ENCODE assay signal across 8 mouse cellular contexts in the genomic region with DNA sequence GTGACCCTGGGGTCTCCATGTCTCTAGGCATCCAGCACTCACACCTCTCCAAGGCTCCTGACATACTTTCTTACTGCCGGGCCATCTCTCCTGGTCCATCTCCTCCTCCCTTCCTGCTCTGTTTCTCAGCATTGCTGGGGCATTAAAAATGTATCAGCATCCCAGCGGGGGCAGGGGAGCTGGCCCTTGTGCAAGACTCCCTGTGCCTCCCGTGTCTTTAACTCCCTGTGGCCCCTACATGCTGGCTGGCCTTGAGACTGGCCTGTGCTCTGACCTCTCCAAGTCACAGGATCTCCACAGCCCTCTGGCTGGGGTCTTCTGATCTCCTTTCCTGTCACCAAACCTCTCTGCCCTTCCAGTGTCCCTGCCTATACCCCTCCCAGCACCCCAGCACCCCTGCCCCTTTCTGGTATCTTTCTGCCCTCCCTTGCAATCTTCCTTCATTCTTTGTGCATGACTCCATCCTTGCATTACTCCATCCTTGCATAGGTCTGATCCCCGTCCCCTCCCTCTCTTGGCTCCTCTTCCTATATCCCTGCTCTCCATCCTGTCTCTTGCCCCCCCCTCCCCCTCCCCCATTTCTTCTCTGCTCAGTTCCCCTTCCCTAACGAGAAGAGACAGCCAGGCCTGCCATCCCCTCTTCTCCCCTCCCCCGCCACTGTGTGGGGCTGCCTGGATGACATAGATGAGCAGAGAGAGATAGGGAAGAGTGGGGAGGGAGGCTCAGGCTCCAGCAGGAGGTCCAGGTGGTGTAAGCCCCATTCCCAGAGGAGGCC. TPM values are rescaled to one million over a fixed set of nuclear protein-coding genes. Genes with fewer than 3 reads are reported as not detected.
A peak's percentile ranks its signal among the peaks of the same experiment; 100 is the strongest.
DNase-seq lines count a peak whose midpoint lies in the region; ATAC-seq and TF ChIP-seq lines count a peak whose summit lies in the region.
"Had no signal": no experiment of that assay in that cellular context is flagged by ENCODE, and none has a peak within 500 bp of the region (broad histone marks: within the 10 kb centered on the region; RNA-seq: fewer than 3 reads in every experiment).

No protein-coding gene starts in this region.

- H3K36me3 ChIP-seq in midbrain, embryonic 10.5 days = peaks cover 29% of the 10 kb centered on the region
- H3K36me3 ChIP-seq in midbrain, embryonic 11.5 days (ENCODE audit: control insufficient read depth, insufficient read depth, low read length) = peaks cover 2% of the 10 kb centered on the region; the same call in 1 of the 2 replicates
- peaks cover 10% of the 10 kb centered on the region for H3K36me3 ChIP-seq in forebrain, postnatal 0 days (ENCODE audit: insufficient read depth)
- H3K36me3 ChIP-seq in liver, embryonic 14.5 days (replicated peaks; ENCODE audit: control insufficient read depth, insufficient read depth, low read depth) = no peaks in the 10 kb centered on the region

- no peaks in the 10 kb centered on the region for H3K27me3 ChIP-seq in midbrain, embryonic 10.5 days (ENCODE audit: low read depth, poor library complexity, severe bottlenecking)
- H3K27me3 ChIP-seq in midbrain, embryonic 11.5 days (ENCODE audit: control insufficient read depth, insufficient read depth, low read length) = no peaks in the 10 kb centered on the region
- H3K27me3 ChIP-seq in forebrain, postnatal 0 days (ENCODE audit: insufficient read depth, low read length) = no peaks in the 10 kb centered on the region
- no peaks in the 10 kb centered on the region for H3K27me3 ChIP-seq in liver, embryonic 14.5 days (ENCODE audit: control insufficient read depth, insufficient read depth, low read length)

- no peak for DNase-seq in midbrain, embryonic 10.5 days (ENCODE audit: low spot score)
- no peak for DNase-seq in midbrain, embryonic 11.5 days (ENCODE audit: low spot score, missing footprints)
- DNase-seq in forebrain, postnatal 0 days = peak; percentile 19
- no peak for DNase-seq in liver, embryonic 14.5 days (ENCODE audit: low read depth in 3 of 3, low spot score in 3 of 3)
- peak; percentile 47 for DNase-seq in yolk sac, embryonic 10.5 days (ENCODE audit: low spot score)
- no peak for DNase-seq in ovary, postnatal 36 days (ENCODE audit: low spot score)
- DNase-seq in left cerebral cortex, adult 18-20 months (ENCODE audit: low spot score in 2 of 2) = no peak
- DNase-seq: cerebellum, adult 11-12 months had no signal

- no peaks in the 10 kb centered on the region for H3K9me3 ChIP-seq in midbrain, embryonic 10.5 days (replicated peaks)
- no peaks in the 10 kb centered on the region for H3K9me3 ChIP-seq in midbrain, embryonic 11.5 days (ENCODE audit: control insufficient read depth, low read length)
- H3K9me3 ChIP-seq in forebrain, postnatal 0 days (ENCODE audit: low read length) = no peaks in the 10 kb centered on the region
- no peaks in the 10 kb centered on the region for H3K9me3 ChIP-seq in liver, embryonic 14.5 days (ENCODE audit: control insufficient read depth, low read length)

- H3K4me2 ChIP-seq in midbrain, embryonic 11.5 days = no peak overlapping the region; the same call in 1 of the 2 replicates
- peak overlapping the region; percentile 85 for H3K4me2 ChIP-seq in forebrain, postnatal 0 days (ENCODE audit: low read depth)
- H3K4me2 ChIP-seq in liver, embryonic 14.5 days (ENCODE audit: low read depth) = peak overlapping the region; percentile 90; the same call in 1 of the 2 replicates

- peak overlapping the region; percentile 23; the same call in 1 of the 2 replicates for H3K27ac ChIP-seq in midbrain, embryonic 10.5 days (replicated peaks)
- no peak overlapping the region for H3K27ac ChIP-seq in midbrain, embryonic 11.5 days (ENCODE audit: low read depth, low read length)
- H3K27ac ChIP-seq in forebrain, postnatal 0 days (ENCODE audit: low read depth, low read length) = no peak overlapping the region
- H3K27ac ChIP-seq in liver, embryonic 14.5 days = no peak overlapping the region

- peaks cover 68% of the 10 kb centered on the region for H3K4me1 ChIP-seq in midbrain, embryonic 10.5 days
- H3K4me1 ChIP-seq in midbrain, embryonic 11.5 days (ENCODE audit: control insufficient read depth, insufficient read depth, low read length) = peaks cover 26% of the 10 kb centered on the region
- peaks cover 21% of the 10 kb centered on the region for H3K4me1 ChIP-seq in forebrain, postnatal 0 days (ENCODE audit: insufficient read depth)
- H3K4me1 ChIP-seq in liver, embryonic 14.5 days (replicated peaks; ENCODE audit: control insufficient read depth in 2 of 2, insufficient read depth in 2 of 2, low read length in 1 of 2) = peaks cover 30 to 33% of the 10 kb centered on the region in 2 experiments

- H3K4me3 ChIP-seq in midbrain, embryonic 10.5 days = peak overlapping the region; percentile 70
- no peak overlapping the region for H3K4me3 ChIP-seq in midbrain, embryonic 11.5 days (ENCODE audit: low read depth, low read length)
- H3K4me3 ChIP-seq in forebrain, postnatal 0 days (ENCODE audit: low read depth, low read length) = no peak overlapping the region
- no peak overlapping the region for H3K4me3 ChIP-seq in liver, embryonic 14.5 days (ENCODE audit: insufficient read depth in 1 of 2, low read depth in 2 of 2, low read length in 2 of 2)

- no peak for TF ChIP-seq EP300 in liver, embryonic 14.5 days (IDR thresholded peaks at IDR 0.05; ENCODE audit: low read depth)

- H3K9ac ChIP-seq in midbrain, embryonic 11.5 days (ENCODE audit: low read length) = no peak overlapping the region
- H3K9ac ChIP-seq in forebrain, postnatal 0 days = peak overlapping the region; percentile 86; the same call in 1 of the 2 replicates
- no peak overlapping the region for H3K9ac ChIP-seq in liver, embryonic 14.5 days (replicated peaks)

- no peak for ATAC-seq in midbrain, embryonic 11.5 days (ENCODE audit: low FRiP score)
- ATAC-seq in forebrain, postnatal 0 days = no peak
- ATAC-seq in liver, embryonic 14.5 days (ENCODE audit: insufficient read depth) = no peak

- 29% methylated on average over 6 of the region's 6 CpGs for WGBS in midbrain, embryonic 10.5 days
- WGBS in midbrain, embryonic 11.5 days = 36% methylated on average over 6 of the region's 6 CpGs
- WGBS in forebrain, postnatal 0 days = 46% methylated on average over 6 of the region's 6 CpGs
- 30% methylated on average over 6 of the region's 6 CpGs for WGBS in liver, embryonic 14.5 days (ENCODE audit: insufficient replicate concordance)

- no peak for TF ChIP-seq CTCF in forebrain, postnatal 0 days (IDR thresholded peaks at IDR 0.05; ENCODE audit: low read depth)
- no peak for TF ChIP-seq CTCF in liver, embryonic 14.5 days (IDR thresholded peaks at IDR 0.05; ENCODE audit: low read depth)

RNA-seq across cellular contexts. Expression of gene Nectin2, which starts 3.7 kb away (rescaled TPM):
- 76.4 and 88.7 TPM in 2 replicates for polyA plus RNA-seq in midbrain, embryonic 10.5 days (2016; fragmentation: Nextera tagmentation; extraction: Ambion mirVana)
- polyA plus RNA-seq in midbrain, embryonic 11.5 days (2014; fragmentation: Nextera tagmentation; extraction: Ambion mirVana) = 48.0 and 52.8 TPM in 2 replicates
- 44.2 and 44.7 TPM in 2 replicates for total RNA-seq in forebrain, postnatal 0 days (2014; rRNA removed)
- polyA plus RNA-seq in forebrain, postnatal 0 days (2015; fragmentation: Nextera tagmentation; extraction: Ambion mirVana) = 47.2 and 48.7 TPM in 2 replicates
- polyA plus RNA-seq in liver, embryonic 14.5 days (2012; rRNA removed) = 7.8 and 8.9 TPM in 2 replicates
- 10.2 and 10.3 TPM in 2 replicates for polyA plus RNA-seq in liver, embryonic 14.5 days (2014; fragmentation: Nextera tagmentation; extraction: Ambion mirVana)
- 1 to 10 TPM; 6.7 to 8.6 TPM for total RNA-seq in left cerebral cortex, adult 18-20 months (2021)

RNA-seq across cellular contexts. Expression of gene Bcam, which starts 24.2 kb away (rescaled TPM):
- polyA plus RNA-seq in midbrain, embryonic 10.5 days (2016; fragmentation: Nextera tagmentation; extraction: Ambion mirVana) = 25.3 and 32.2 TPM in 2 replicates
- polyA plus RNA-seq in midbrain, embryonic 11.5 days (2014; fragmentation: Nextera tagmentation; extraction: Ambion mirVana) = 11.7 and 13.2 TPM in 2 replicates
- 12.2 and 19.5 TPM in 2 replicates for total RNA-seq in forebrain, postnatal 0 days (2014; rRNA removed)
- polyA plus RNA-seq in forebrain, postnatal 0 days (2015; fragmentation: Nextera tagmentation; extraction: Ambion mirVana) = 10.9 and 12.7 TPM in 2 replicates
- polyA plus RNA-seq in liver, embryonic 14.5 days (2012; rRNA removed) = 6.3 and 7.6 TPM in 2 replicates
- polyA plus RNA-seq in liver, embryonic 14.5 days (2014; fragmentation: Nextera tagmentation; extraction: Ambion mirVana) = 4.9 and 6.6 TPM in 2 replicates
- 10 to 100 TPM; 18.6 to 19.1 TPM for total RNA-seq in left cerebral cortex, adult 18-20 months (2021)

RNA-seq across cellular contexts. Expression of gene Tomm40, which starts 31.4 kb away (rescaled TPM):
- 189 and 210 TPM in 2 replicates for polyA plus RNA-seq in midbrain, embryonic 10.5 days (2016; fragmentation: Nextera tagmentation; extraction: Ambion mirVana)
- 113 and 138 TPM in 2 replicates for polyA plus RNA-seq in midbrain, embryonic 11.5 days (2014; fragmentation: Nextera tagmentation; extraction: Ambion mirVana)
- 98.9 and 113 TPM in 2 replicates for total RNA-seq in forebrain, postnatal 0 days (2014; rRNA removed)
- polyA plus RNA-seq in forebrain, postnatal 0 days (2015; fragmentation: Nextera tagmentation; extraction: Ambion mirVana) = 146 and 147 TPM in 2 replicates
- polyA plus RNA-seq in liver, embryonic 14.5 days (2012; rRNA removed) = 53.7 and 57.3 TPM in 2 replicates
- polyA plus RNA-seq in liver, embryonic 14.5 days (2014; fragmentation: Nextera tagmentation; extraction: Ambion mirVana) = 58.2 and 75.8 TPM in 2 replicates
- total RNA-seq in left cerebral cortex, adult 18-20 months (2021) = 100 to 1,000 TPM; 116 to 122 TPM

RNA-seq across cellular contexts. Expression of gene Apoe, which starts 47.6 kb away (rescaled TPM):
- 166 and 199 TPM in 2 replicates for polyA plus RNA-seq in midbrain, embryonic 10.5 days (2016; fragmentation: Nextera tagmentation; extraction: Ambion mirVana)
- polyA plus RNA-seq in midbrain, embryonic 11.5 days (2014; fragmentation: Nextera tagmentation; extraction: Ambion mirVana) = 180 and 196 TPM in 2 replicates
- 1,116 and 1,436 TPM in 2 replicates for total RNA-seq in forebrain, postnatal 0 days (2014; rRNA removed)
- 1,283 and 1,495 TPM in 2 replicates for polyA plus RNA-seq in forebrain, postnatal 0 days (2015; fragmentation: Nextera tagmentation; extraction: Ambion mirVana)
- 1,802 and 2,400 TPM in 2 replicates for polyA plus RNA-seq in liver, embryonic 14.5 days (2012; rRNA removed)
- 1,630 and 1,854 TPM in 2 replicates for polyA plus RNA-seq in liver, embryonic 14.5 days (2014; fragmentation: Nextera tagmentation; extraction: Ambion mirVana)
- 1,000 to 10,000 TPM; 1,855 to 2,066 TPM for total RNA-seq in left cerebral cortex, adult 18-20 months (2021)

RNA-seq across cellular contexts. Expression of gene Cblc, which starts 50.0 kb away (rescaled TPM):
- 0.62 and 0.70 TPM in 2 replicates for polyA plus RNA-seq in midbrain, embryonic 10.5 days (2016; fragmentation: Nextera tagmentation; extraction: Ambion mirVana)
- polyA plus RNA-seq in midbrain, embryonic 11.5 days (2014; fragmentation: Nextera tagmentation; extraction: Ambion mirVana) = not detected in 2 replicates
- 0.38 and 1.1 TPM in 2 replicates for total RNA-seq in forebrain, postnatal 0 days (2014; rRNA removed)
- 0.67 and 0.84 TPM in 2 replicates for polyA plus RNA-seq in forebrain, postnatal 0 days (2015; fragmentation: Nextera tagmentation; extraction: Ambion mirVana)
- polyA plus RNA-seq in liver, embryonic 14.5 days (2012; rRNA removed) = 0.95 and 1.2 TPM in 2 replicates
- 1.1 and 1.3 TPM in 2 replicates for polyA plus RNA-seq in liver, embryonic 14.5 days (2014; fragmentation: Nextera tagmentation; extraction: Ambion mirVana)
- not detected for total RNA-seq in left cerebral cortex, adult 18-20 months (2021)

Comparison
In these comparisons a context has a peak if more than half of its experiments do, and no peak if none do; other contexts are left out.
1. DNase-seq: peak in forebrain, postnatal 0 days (single experiment) and yolk sac, embryonic 10.5 days (single experiment); none in midbrain, embryonic 10.5 days (single experiment), midbrain, embryonic 11.5 days (single experiment), liver, embryonic 14.5 days (0 of 3), ovary, postnatal 36 days (single experiment) and left cerebral cortex, adult 18-20 months (0 of 2).